Mouse (Mus musculus) ES-E14 (cell line): ENCODE measurements around the gene Hpca. TPM values are rescaled to one million over a fixed set of nuclear protein-coding genes. Genes with fewer than 3 reads are reported as not detected.

Experiments used
- DNase-seq: peaks from one replicate; pipeline ENCODE4 v3.0.0-alpha.2; 2013; ENCODE audit warnings: low read depth, low spot score
- H3K27ac ChIP-seq: 2 replicates; pipeline ENCODE4 v1.5.1; 2012; ENCODE audit warnings: low read depth, mild to moderate bottlenecking, low read length, moderate library complexity, mixed read lengths; ENCODE audit not compliant: poor library complexity, insufficient read depth, severe bottlenecking
- H3K36me3 ChIP-seq: 2 replicates; pipeline ENCODE4 v1.6.1; 2012; ENCODE audit warnings: mild to moderate bottlenecking, low read length, moderate library complexity, mixed read lengths; ENCODE audit not compliant: control insufficient read depth, poor library complexity, insufficient read depth, severe bottlenecking
- H3K4me1 ChIP-seq, 2 experiments: fragments of 150-350 bp in 1 of 2; sonication (generic) in 1 of 2; 2 replicates each; pipeline ENCODE4 v1.6.1; 2012; ENCODE audit warnings: low read length in 2 of 2, mild to moderate bottlenecking in 1 of 2, mixed read lengths in 1 of 2; ENCODE audit not compliant: control insufficient read depth in 2 of 2, insufficient read depth in 2 of 2, poor library complexity in 1 of 2
- H3K4me3 ChIP-seq, 2 experiments: fragments of 150-350 bp in 1 of 2; sonication (generic) in 1 of 2; 2 replicates each; pipeline ENCODE4 v1.5.1; 2012; ENCODE audit warnings: low read length in 2 of 2, low read depth in 1 of 2, mild to moderate bottlenecking in 1 of 2, mixed read lengths in 1 of 2; ENCODE audit not compliant: insufficient read depth in 1 of 2, poor library complexity in 1 of 2, severe bottlenecking in 1 of 2
- H3K9ac ChIP-seq: 2 replicates; pipeline ENCODE4 v1.6.1; 2012; ENCODE audit warnings: low read depth, mild to moderate bottlenecking, low read length, mixed read lengths; ENCODE audit not compliant: poor library complexity, insufficient read depth, severe bottlenecking
- H3K9me3 ChIP-seq: fragments of 150-350 bp; sonication (generic); 2 replicates; pipeline ENCODE4 v1.6.1; 2012; ENCODE audit warnings: low read depth, mild to moderate bottlenecking, low read length; ENCODE audit not compliant: control insufficient read depth, insufficient read depth
- CHD2 ChIP-seq: IDR thresholded peaks from 2 replicates; pipeline ENCODE4 v1.6.1; 2014; ENCODE audit warnings: mild to moderate bottlenecking, low read depth, low read length, inconsistent platforms
- HCFC1 ChIP-seq: IDR thresholded peaks from 2 replicates; pipeline ENCODE4 v1.6.1; 2012; ENCODE audit warnings: low read length, inconsistent platforms, borderline replicate concordance; ENCODE audit not compliant: insufficient read depth
- MAFK ChIP-seq: IDR thresholded peaks from 2 replicates; pipeline ENCODE4 v1.6.1; 2014; ENCODE audit warnings: mild to moderate bottlenecking, low read depth, low read length, inconsistent platforms; ENCODE audit not compliant: insufficient read depth
- ZC3H11A ChIP-seq: IDR thresholded peaks from 2 replicates; pipeline ENCODE4 v1.6.1; 2012; ENCODE audit warnings: low read depth, mild to moderate bottlenecking, inconsistent platforms, low read length, borderline replicate concordance
- ZNF384 ChIP-seq: IDR thresholded peaks from 2 replicates; pipeline ENCODE4 v1.6.1; 2012; ENCODE audit warnings: low read depth, low read length, inconsistent platforms
- in situ Hi-C, 2 experiments: fragments of 600-800 bp; cut with MboI; formaldehyde crosslinking; loops; one replicate each; pipeline ENCODE4 v1.15.1; 2025; ENCODE audit warnings: low sequenced_read_pairs in 2 of 2, inconsistent platforms in 1 of 2; ENCODE audit not compliant: unreplicated experiment in 2 of 2
- total RNA-seq: library from RNA; depleted of rRNA; stranded (reverse); fragments of 300-350 nt; gene quantifications from 2 replicates; pipeline ENCODE4 v1.2.3, GENCODE M21; 2012

The Hpca gene
- total RNA-seq, 1 experiment, result 4.4 TPM

- no peak for DNase-seq
- Histone ChIP-seq H3K4me1 (peaks cover 0 to 2% of the 10 kb centered on the region in 2 experiments; a peak in 1 of 4 replicates), H3K9ac (no peak overlapping the region), H3K27ac (no peak overlapping the region), H3K4me3 (no peak overlapping the region), H3K36me3 (peaks cover 22% of the 10 kb centered on the region), H3K9me3 (no peaks in the 10 kb centered on the region)
- in situ Hi-C loops, result loop anchor here in 1 of 2 experiments (10.0 kb wide), 1 partner anchor 130 kb away; no protein-coding TSS in a partner anchor
- TF ChIP-seq ZNF384, result no peak
These were observed 36.9 kb downstream of the Hpca start for GRCm38 (mm10) chr4:129084896-129085295.

- Histone ChIP-seq H3K9ac (no peak overlapping the region), H3K36me3 (peaks cover 35% of the 10 kb centered on the region), H3K27ac (no peak overlapping the region), H3K9me3 (0 out of 2 replicates have a peak, but pooled peaks cover 2% of the 10 kb centered on the region), H3K4me3 (no peak overlapping the region), H3K4me1 (no peaks in the 10 kb centered on the region)
- in situ Hi-C loops, result loop anchor here in 1 of 2 experiments (10.0 kb wide), 1 partner anchor 128 kb away; no protein-coding TSS in a partner anchor
- TF ChIP-seq ZNF384 (no peak), ZC3H11A (peak; percentile 78; the same call in 1 of the 2 replicates)
- DNase-seq, result no peak
These were observed 39.3 kb downstream of the Hpca start for GRCm38 (mm10) chr4:129082379-129083115.

DNA sequence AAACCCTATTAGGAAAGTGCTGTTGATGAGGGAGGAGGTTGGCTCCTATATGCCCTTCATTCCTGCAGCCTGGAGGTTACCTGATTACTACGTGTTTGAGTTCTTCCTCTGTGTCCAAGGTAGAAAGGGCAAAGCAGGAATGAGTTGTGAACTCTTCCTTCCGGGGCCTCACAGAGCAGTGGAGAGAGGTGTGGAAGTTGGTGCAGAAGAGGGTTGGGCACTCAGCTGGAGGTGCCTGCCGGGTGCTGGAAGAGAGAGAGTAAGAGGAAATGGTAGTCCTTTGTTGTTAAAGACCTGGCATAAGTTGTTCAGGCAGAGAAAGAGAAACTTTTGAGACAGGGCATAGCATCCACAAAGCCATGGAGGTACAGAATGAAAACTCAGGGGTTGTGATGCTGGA, 39.9 kb downstream of the Hpca start:
- no peak for DNase-seq
- Histone ChIP-seq H3K9me3 (0 out of 2 replicates have a peak, but pooled peaks cover 2% of the 10 kb centered on the region), H3K4me1 (no peaks in the 10 kb centered on the region), H3K9ac (no peak overlapping the region), H3K27ac (no peak overlapping the region), H3K4me3 (no peak overlapping the region), H3K36me3 (peaks cover 35% of the 10 kb centered on the region)
- in situ Hi-C loops, result loop anchor here in 1 of 2 experiments (10.0 kb wide), 1 partner anchor 127 kb away; no protein-coding TSS in a partner anchor
- no peak for TF ChIP-seq MAFK
- no peak for TF ChIP-seq ZC3H11A
- TF ChIP-seq CHD2, result no peak

GRCm38 (mm10) chr4:129081512-129081911, 40.3 kb downstream of the Hpca start:
- Histone ChIP-seq H3K9me3 (peaks cover 2% of the 10 kb centered on the region; the same call in 1 of the 2 replicates), H3K4me1 (no peaks in the 10 kb centered on the region), H3K36me3 (peaks cover 39% of the 10 kb centered on the region), H3K9ac (no peak overlapping the region), H3K27ac (no peak overlapping the region), H3K4me3 (no peak overlapping the region)
- TF ChIP-seq MAFK (no peak), ZC3H11A (no peak), HCFC1 (no peak), CHD2 (no peak), ZNF384 (no peak)
- in situ Hi-C loops, result loop anchor here in 1 of 2 experiments (10.0 kb wide), 1 partner anchor 127 kb away; no protein-coding TSS in a partner anchor
- no peak for DNase-seq

DNA sequence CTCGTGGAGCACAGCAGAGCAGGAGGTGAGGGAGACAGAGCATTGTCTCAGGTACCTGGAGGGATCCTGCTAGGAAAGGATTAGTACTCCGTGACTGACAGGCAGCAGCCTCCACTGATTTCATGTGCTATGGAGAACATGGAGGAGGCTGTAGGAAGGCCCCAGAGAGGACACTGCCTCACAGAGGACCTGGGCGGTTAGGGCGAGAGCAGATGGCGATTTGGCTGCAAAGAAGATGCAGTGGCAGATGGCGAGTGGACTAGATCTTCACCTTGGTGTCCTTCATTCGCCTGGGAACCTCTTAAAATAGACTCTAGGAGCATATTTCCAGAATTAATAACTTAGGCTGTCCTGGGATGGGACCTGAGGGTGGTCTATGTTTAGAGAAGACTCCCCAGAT, 40.8 kb downstream of the Hpca start:
- Histone ChIP-seq H3K4me3 (no peak overlapping the region), H3K36me3 (peaks cover 40% of the 10 kb centered on the region), H3K9me3 (peaks cover 2% of the 10 kb centered on the region; the same call in 1 of the 2 replicates), H3K27ac (no peak overlapping the region), H3K9ac (no peak overlapping the region), H3K4me1 (no peaks in the 10 kb centered on the region)
- in situ Hi-C loops, result loop anchor here in 1 of 2 experiments (10.0 kb wide), 1 partner anchor 126 kb away; no protein-coding TSS in a partner anchor
- TF ChIP-seq HCFC1, result no peak
- TF ChIP-seq ZC3H11A, result no peak
- TF ChIP-seq ZNF384, result no peak
- TF ChIP-seq CHD2, result no peak
- no peak for TF ChIP-seq MAFK
- DNase-seq, result no peak
